8 mouse cellular contexts compared by ENCODE assay signal in genomic region chr16:58512887-58513286, GRCm38 (mm10). TPM values are rescaled to one million over a fixed set of nuclear protein-coding genes. Genes with fewer than 3 reads are reported as not detected.
DNase-seq lines count a peak whose midpoint lies in the region; ATAC-seq lines count a peak whose summit lies in the region.

No protein-coding gene starts in this region.

- no peak overlapping the region for H3K9ac ChIP-seq in neural tube, embryonic 14.5 days (replicated peaks; ENCODE audit: low read depth, low read length)

- ATAC-seq in neural tube, embryonic 14.5 days (ENCODE audit: low read depth) = peak; percentile 71

- H3K27ac ChIP-seq in neural tube, embryonic 14.5 days (ENCODE audit: low read depth, low read length) = no peak overlapping the region; the same call in 1 of the 2 replicates

- DNase-seq in layer of hippocampus, adult 8-10 months (ENCODE audit: low spot score in 2 of 2) = peak; percentile 22 to 30
- DNase-seq in layer of hippocampus, adult 9-11 months = no peak
- DNase-seq in cerebellum, postnatal 25 days = peak; percentile 9 to 17
- peak; percentile 80 for DNase-seq in heart, adult 8-10 months (ENCODE audit: low spot score)
- peak; percentile 56 to 61 for DNase-seq in kidney, adult 8-10 months
- DNase-seq in left cerebral cortex, adult 9 months (ENCODE audit: low spot score in 2 of 2) = no peak
- DNase-seq in layer of hippocampus, postnatal 36 days = no peak

- no peak overlapping the region for H3K4me2 ChIP-seq in neural tube, embryonic 14.5 days (ENCODE audit: low read depth, low read length)

- 16% methylated on average over 3 of the region's 3 CpGs for WGBS in neural tube, embryonic 14.5 days

- H3K27me3 ChIP-seq in neural tube, embryonic 14.5 days (ENCODE audit: control insufficient read depth, insufficient read depth, low read length) = no peaks in the 10 kb centered on the region

- peaks cover 3% of the 10 kb centered on the region; the same call in 1 of the 2 replicates for H3K4me1 ChIP-seq in neural tube, embryonic 14.5 days (ENCODE audit: control insufficient read depth, insufficient read depth, low read length)

- H3K9me3 ChIP-seq in neural tube, embryonic 14.5 days (ENCODE audit: control insufficient read depth, low read length) = no peaks in the 10 kb centered on the region

- H3K36me3 ChIP-seq in neural tube, embryonic 14.5 days (ENCODE audit: control insufficient read depth, insufficient read depth, low read length) = no peaks in the 10 kb centered on the region

- no peak overlapping the region for H3K4me3 ChIP-seq in neural tube, embryonic 14.5 days (ENCODE audit: low read depth, low read length)

RNA-seq across cellular contexts. Expression of gene St3gal6, which starts 11.2 kb away (rescaled TPM):
- total RNA-seq in layer of hippocampus, adult 8-10 months (2022) = 10 to 100 TPM; 14.6 to 24.8 (median 18.9) TPM
- total RNA-seq in heart, adult 8-10 months (2022) = 10 to 100 TPM; 38.1 to 49.1 (median 44.8) TPM
- polyA plus RNA-seq in neural tube, embryonic 14.5 days (2014; fragmentation: Nextera tagmentation; extraction: Ambion mirVana) = 6.3 and 8.3 TPM in 2 replicates
- total RNA-seq in layer of hippocampus, postnatal 36 days (2021) = 10 to 100 TPM; 14.3 to 18.2 TPM

Comparison
In these comparisons a context has a peak if more than half of its experiments do, and no peak if none do; other contexts are left out.
1. DNase-seq: peak in layer of hippocampus, adult 8-10 months (2 of 2), cerebellum, postnatal 25 days (2 of 2), heart, adult 8-10 months (single experiment) and kidney, adult 8-10 months (2 of 2); none in layer of hippocampus, adult 9-11 months (single experiment), left cerebral cortex, adult 9 months (0 of 2) and layer of hippocampus, postnatal 36 days (0 of 2).